Mouse (Mus musculus): ENCODE results near the gene Pi4k2b.

- TF ChIP-seq CTCF (conservative IDR thresholded peaks at IDR 0.05; ENCODE audit: low read length) (no peak), NANOG (IDR thresholded peaks at IDR 0.05; ENCODE audit: borderline replicate concordance, low read length) (no peak)
These were observed 7.4 kb downstream of the Pi4k2b start for GRCm38 (mm10) chr5:52748732-52749131.

Data from E14TG2a.4 (cell line).